Mouse (Mus musculus): ENCODE results near the gene Als2cr12. TPM values are rescaled to one million over a fixed set of nuclear protein-coding genes. Genes with fewer than 3 reads are reported as not detected.

Als2cr12 gene
- polyA plus RNA-seq, 2 experiments = 0.12 TPM; not detected in 1

DNA sequence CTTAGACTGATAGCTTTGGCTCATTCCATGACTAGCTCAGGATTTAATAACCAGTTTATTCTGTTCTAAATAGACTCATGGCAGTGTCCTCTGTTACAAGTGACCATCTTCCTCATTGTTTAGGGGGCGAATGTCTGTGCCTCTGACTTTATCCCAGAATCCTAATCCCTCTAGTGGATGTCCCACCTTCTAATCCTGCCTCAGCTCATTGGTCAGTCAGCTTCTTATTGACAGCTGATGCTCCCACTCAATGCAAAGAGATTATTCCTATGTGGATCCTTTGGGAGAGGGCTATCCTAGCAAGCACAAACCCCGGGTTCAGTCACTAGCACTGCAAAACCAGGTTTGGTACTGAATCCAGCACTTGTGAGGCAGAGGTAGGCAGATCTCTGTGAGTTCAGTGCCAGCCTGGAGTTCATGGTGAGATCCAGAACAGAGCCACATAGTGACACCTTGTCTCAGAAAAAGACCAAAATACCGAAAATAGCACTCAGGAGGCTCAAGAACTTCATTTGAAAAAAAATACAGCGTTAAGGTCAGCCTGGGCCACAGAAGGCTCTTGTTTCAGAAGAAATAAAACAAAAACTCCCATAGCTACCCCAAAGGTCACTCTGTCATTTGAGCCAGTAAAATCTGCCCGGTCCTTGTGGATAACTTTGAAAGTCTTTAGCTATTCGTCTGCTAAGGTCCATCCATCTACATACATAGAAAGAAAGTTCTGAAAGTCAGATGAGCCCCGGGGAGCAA is 27.4 kb upstream of the Als2cr12 start:
- H3K27ac ChIP-seq (replicated peaks; ENCODE audit: low read depth, low read length) = peak overlapping the region; percentile 35; the same call in 1 of the 2 replicates
- no peaks in the 10 kb centered on the region for H3K9me3 ChIP-seq (ENCODE audit: control insufficient read depth, low read length)

DNA sequence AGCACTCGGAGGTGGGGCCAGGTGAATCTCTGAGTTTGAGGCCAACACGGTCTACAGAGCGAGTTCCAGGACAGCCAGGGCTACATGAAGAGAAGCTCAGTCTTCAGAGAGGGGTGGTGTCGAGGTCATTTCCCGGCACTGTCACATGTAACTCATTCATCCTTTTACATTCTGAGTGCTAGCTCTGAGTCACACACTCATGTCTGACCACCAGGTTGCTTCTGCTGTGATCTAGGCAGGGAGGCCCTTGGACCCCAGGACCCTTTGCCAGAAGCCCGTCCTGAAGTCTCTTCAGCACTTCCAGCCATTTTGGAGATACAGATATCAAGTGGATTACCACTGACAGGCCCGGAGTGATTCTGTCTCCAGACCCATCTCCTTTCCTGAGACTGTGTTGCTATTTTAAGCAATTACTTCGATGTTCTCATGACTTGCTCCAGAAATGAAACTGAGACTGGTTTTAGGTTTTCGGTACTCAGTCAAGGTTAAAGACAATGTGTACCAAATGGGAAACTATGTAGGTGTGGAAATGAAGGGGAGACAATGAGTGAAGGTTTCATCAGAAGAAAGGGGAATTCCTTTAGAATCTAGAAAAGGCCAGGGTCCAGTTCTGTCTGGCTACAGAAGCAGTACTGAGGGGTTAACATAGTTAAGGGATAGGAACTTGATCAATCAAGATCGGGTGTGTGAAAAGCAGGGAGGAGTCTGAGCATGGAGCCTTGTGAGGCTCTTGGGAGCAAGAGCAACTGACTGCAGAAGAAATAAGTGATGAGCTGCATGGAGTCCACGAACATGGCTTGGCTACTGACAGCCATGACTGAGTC is 26.5 kb upstream of the Als2cr12 start:
- no peaks in the 10 kb centered on the region for H3K27me3 ChIP-seq (ENCODE audit: control insufficient read depth, insufficient read depth, low read length)
- WGBS = 88% methylated on average over 11 of the region's 11 CpGs
- H3K9me3 ChIP-seq (ENCODE audit: control insufficient read depth, low read length) = no peaks in the 10 kb centered on the region
- H3K4me3 ChIP-seq (replicated peaks; ENCODE audit: low read length) = no peak overlapping the region
- TF ChIP-seq POLR2A (IDR thresholded peaks at IDR 0.05; ENCODE audit: borderline replicate concordance, extremely low read depth, insufficient read depth, insufficient read length) = no peak
- H3K27ac ChIP-seq (replicated peaks; ENCODE audit: low read depth, low read length) = no peak overlapping the region
- peaks cover 26% of the 10 kb centered on the region for H3K36me3 ChIP-seq (ENCODE audit: control insufficient read depth, insufficient read depth, low read length)
- no peak for ATAC-seq (ENCODE audit: low FRiP score, low read depth)
- H3K4me1 ChIP-seq (ENCODE audit: control insufficient read depth, insufficient read depth, low read length) = peaks cover 13% of the 10 kb centered on the region
- no peak overlapping the region for H3K4me2 ChIP-seq (replicated peaks; ENCODE audit: low read depth, low read length, severe bottlenecking)
- DNase-seq (ENCODE audit: low spot score) = no peak
- no peak overlapping the region for H3K9ac ChIP-seq (ENCODE audit: low read depth, low read length, severe bottlenecking)

More for the DNA sequence above, 27.4 kb upstream of the Als2cr12 start:
- TF ChIP-seq POLR2A (IDR thresholded peaks at IDR 0.05; ENCODE audit: borderline replicate concordance, extremely low read depth, insufficient read depth, insufficient read length) = no peak
- ATAC-seq (ENCODE audit: low FRiP score, low read depth) (no peak), DNase-seq (ENCODE audit: low spot score) (no peak)
- peaks cover 13% of the 10 kb centered on the region for H3K4me1 ChIP-seq (ENCODE audit: control insufficient read depth, insufficient read depth, low read length)
- H3K36me3 ChIP-seq (ENCODE audit: control insufficient read depth, insufficient read depth, low read length) = peaks cover 33% of the 10 kb centered on the region
- no peak overlapping the region for H3K4me2 ChIP-seq (replicated peaks; ENCODE audit: low read depth, low read length, severe bottlenecking)
- no peak overlapping the region for H3K4me3 ChIP-seq (replicated peaks; ENCODE audit: low read length)
- H3K27me3 ChIP-seq (ENCODE audit: control insufficient read depth, insufficient read depth, low read length) = no peaks in the 10 kb centered on the region
- 67% methylated on average over 7 of the region's 7 CpGs for WGBS
- no peak overlapping the region for H3K9ac ChIP-seq (ENCODE audit: low read depth, low read length, severe bottlenecking)

DNA sequence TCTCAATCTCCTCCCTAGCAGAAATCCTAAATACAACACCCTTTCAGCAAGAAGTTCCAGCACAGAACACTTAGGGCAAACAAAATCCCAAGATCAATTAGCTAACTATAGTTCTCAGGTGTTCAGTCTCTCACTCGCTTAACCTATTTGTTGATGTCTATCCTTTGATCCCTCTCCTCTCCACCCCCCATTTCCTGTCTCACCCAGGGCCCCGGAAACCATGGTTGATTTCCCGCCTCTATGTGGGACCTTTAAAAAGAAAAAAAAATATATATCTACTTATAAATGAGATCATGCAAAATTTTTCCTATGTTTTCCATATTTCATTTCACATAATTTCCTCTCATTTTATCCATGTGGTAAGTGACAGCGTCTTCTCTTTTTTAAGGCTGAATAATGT is 25.2 kb upstream of the Als2cr12 start:
- DNase-seq (ENCODE audit: low spot score) (no peak), ATAC-seq (ENCODE audit: low FRiP score, low read depth) (no peak)
- H3K36me3 ChIP-seq (ENCODE audit: control insufficient read depth, insufficient read depth, low read length) = peaks cover 27% of the 10 kb centered on the region
- H3K4me1 ChIP-seq (ENCODE audit: control insufficient read depth, insufficient read depth, low read length) = peaks cover 14% of the 10 kb centered on the region
- no peak overlapping the region for H3K27ac ChIP-seq (replicated peaks; ENCODE audit: low read depth, low read length)
- H3K27me3 ChIP-seq (ENCODE audit: control insufficient read depth, insufficient read depth, low read length) = no peaks in the 10 kb centered on the region
- H3K4me3 ChIP-seq (replicated peaks; ENCODE audit: low read length) = no peak overlapping the region
- WGBS = 69% methylated on average over 4 of the region's 4 CpGs
- H3K4me2 ChIP-seq (replicated peaks; ENCODE audit: low read depth, low read length, severe bottlenecking) = no peak overlapping the region
- no peak overlapping the region for H3K9ac ChIP-seq (ENCODE audit: low read depth, low read length, severe bottlenecking)
- no peaks in the 10 kb centered on the region for H3K9me3 ChIP-seq (ENCODE audit: control insufficient read depth, low read length)
- TF ChIP-seq POLR2A (IDR thresholded peaks at IDR 0.05; ENCODE audit: borderline replicate concordance, extremely low read depth, insufficient read depth, insufficient read length) = no peak

DNA sequence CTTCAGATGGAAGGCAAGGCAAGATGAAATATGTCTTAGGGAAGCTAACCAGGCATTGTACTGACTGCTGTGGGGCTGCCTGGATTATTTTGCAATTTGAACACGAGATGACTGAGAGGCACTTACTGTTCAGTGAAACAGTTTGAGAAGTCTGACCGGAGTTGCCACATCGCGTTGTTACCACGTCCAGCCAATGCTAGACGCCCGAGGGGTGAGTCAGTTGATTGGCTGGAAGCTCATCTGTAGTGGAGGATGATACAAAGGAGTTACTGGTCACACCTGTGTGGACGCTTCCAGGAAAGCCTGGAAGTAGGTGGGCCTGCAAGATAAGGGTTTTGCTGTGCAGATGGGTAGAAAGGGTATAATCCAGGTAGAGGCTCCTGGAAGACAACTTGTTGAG is 24.3 kb upstream of the Als2cr12 start:
- H3K9ac ChIP-seq (ENCODE audit: low read depth, low read length, severe bottlenecking) = no peak overlapping the region
- peaks cover 23% of the 10 kb centered on the region for H3K4me1 ChIP-seq (ENCODE audit: control insufficient read depth, insufficient read depth, low read length)
- H3K27ac ChIP-seq (replicated peaks; ENCODE audit: low read depth, low read length) = no peak overlapping the region
- peaks cover 36% of the 10 kb centered on the region for H3K36me3 ChIP-seq (ENCODE audit: control insufficient read depth, insufficient read depth, low read length)
- TF ChIP-seq POLR2A (IDR thresholded peaks at IDR 0.05; ENCODE audit: borderline replicate concordance, extremely low read depth, insufficient read depth, insufficient read length) = no peak
- WGBS = 80% methylated on average over 8 of the region's 8 CpGs
- ATAC-seq (ENCODE audit: low FRiP score, low read depth) (no peak), DNase-seq (ENCODE audit: low spot score) (no peak)
- H3K4me2 ChIP-seq (replicated peaks; ENCODE audit: low read depth, low read length, severe bottlenecking) = no peak overlapping the region
- no peak overlapping the region for H3K4me3 ChIP-seq (replicated peaks; ENCODE audit: low read length)
- H3K27me3 ChIP-seq (ENCODE audit: control insufficient read depth, insufficient read depth, low read length) = no peaks in the 10 kb centered on the region
- H3K9me3 ChIP-seq (ENCODE audit: control insufficient read depth, low read length) = no peaks in the 10 kb centered on the region

DNA sequence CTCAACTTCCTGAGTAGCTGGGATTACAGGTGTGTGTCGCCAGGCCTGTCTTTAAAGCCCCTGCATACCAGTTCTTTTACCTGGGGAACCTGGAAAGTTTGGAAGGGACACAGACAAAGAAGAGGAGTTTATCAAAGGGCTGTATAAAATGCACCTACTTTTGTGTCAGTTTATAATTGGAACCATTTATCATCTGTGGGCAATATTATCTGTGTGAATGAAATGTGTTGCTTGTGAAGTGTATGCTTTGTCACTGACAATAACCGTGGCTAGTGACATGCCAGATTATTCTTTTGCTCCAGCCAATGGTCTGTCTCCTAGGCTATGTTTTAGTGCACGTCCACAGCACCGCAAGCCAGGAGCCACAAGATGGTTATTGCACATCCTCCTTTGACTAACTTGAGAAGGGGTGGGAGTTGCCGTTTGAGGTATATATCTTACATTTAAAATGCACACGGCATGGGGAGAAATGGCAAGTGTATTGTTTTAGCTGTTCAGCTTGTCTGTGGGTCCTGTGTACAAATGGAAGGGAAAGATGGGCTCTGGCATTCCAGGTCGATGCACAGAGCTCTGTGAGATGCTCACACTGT is 23.7 kb upstream of the Als2cr12 start:
- Histone ChIP-seq H3K27ac (replicated peaks; ENCODE audit: low read depth, low read length) (no peak overlapping the region), H3K4me1 (ENCODE audit: control insufficient read depth, insufficient read depth, low read length) (peaks cover 24% of the 10 kb centered on the region), H3K4me2 (replicated peaks; ENCODE audit: low read depth, low read length, severe bottlenecking) (no peak overlapping the region), H3K9ac (ENCODE audit: low read depth, low read length, severe bottlenecking) (no peak overlapping the region), H3K27me3 (ENCODE audit: control insufficient read depth, insufficient read depth, low read length) (no peaks in the 10 kb centered on the region), H3K36me3 (ENCODE audit: control insufficient read depth, insufficient read depth, low read length) (peaks cover 38% of the 10 kb centered on the region), H3K4me3 (replicated peaks; ENCODE audit: low read length) (no peak overlapping the region), H3K9me3 (ENCODE audit: control insufficient read depth, low read length) (no peaks in the 10 kb centered on the region)
- ATAC-seq (ENCODE audit: low FRiP score, low read depth) (no peak), DNase-seq (ENCODE audit: low spot score) (no peak)
- 86% methylated on average over 7 of the region's 7 CpGs for WGBS
- TF ChIP-seq POLR2A (IDR thresholded peaks at IDR 0.05; ENCODE audit: borderline replicate concordance, extremely low read depth, insufficient read depth, insufficient read length) = no peak
